Mouse (Mus musculus) thymus, adult 18-20 months (tissue): ENCODE data around the gene Gm13289.
"Not testable (repeated sequence)": the region's sequence is repeated elsewhere in the genome, so short reads cannot be mapped to it uniquely, and the experiment has no call there.

Source experiments
- DNase-seq, 2 experiments: peaks; one replicate each; pipeline ENCODE4 v3.0.0; 2022; ENCODE audit warnings: mixed read lengths in 2 of 2

Gm13289 gene

GRCm38 (mm10) chr4:88785409-88785808 lies 8.7 kb downstream of the Gm13289 start, which contains the start of gene Gm13276:
Gm13276 (plus strand) TSS chr4:88785709.
- DNase-seq = not testable (repeated sequence)

GRCm38 (mm10) chr4:88788402-88788801 lies 11.7 kb downstream of the Gm13289 start, which contains the start of gene Gm13277:
Gm13277 (plus strand) TSS chr4:88788632.
- DNase-seq = peak; percentile 44 to 53

GRCm38 (mm10) chr4:88791250-88791649 lies 14.5 kb downstream of the Gm13289 start, which contains the start of gene Gm13278:
Gm13278 (plus strand) TSS chr4:88791550.
- DNase-seq = not testable (repeated sequence)

- peak; percentile 70 to 78 for DNase-seq
Observed at GRCm38 (mm10) chr4:88793936-88794675, 17.4 kb downstream of the Gm13289 start, which contains the start of gene Gm13275. Gm13275 (plus strand) TSS chr4:88794487.

GRCm38 (mm10) chr4:88797097-88797496 lies 20.4 kb downstream of the Gm13289 start, which contains the start of gene Gm13279:
Gm13279 (plus strand) TSS chr4:88797397.
- not testable (repeated sequence) for DNase-seq

- DNase-seq = not testable (repeated sequence)
Observed at GRCm38 (mm10) chr4:88799365-88799764, 22.6 kb downstream of the Gm13289 start, which contains the start of gene Gm13285. Gm13285 (plus strand) TSS chr4:88799665.

- not testable (repeated sequence) for DNase-seq
Observed at GRCm38 (mm10) chr4:88802954-88803353, 26.2 kb downstream of the Gm13289 start, which contains the start of gene Gm13287. Gm13287 (plus strand) TSS chr4:88803254.

- not testable (repeated sequence) for DNase-seq
Observed at GRCm38 (mm10) chr4:88805231-88805630, 28.5 kb downstream of the Gm13289 start, which contains the start of gene Gm13288. Gm13288 (plus strand) TSS chr4:88805531.

- DNase-seq = not testable (repeated sequence)
Observed at GRCm38 (mm10) chr4:88805761-88806160, 29.0 kb downstream of the Gm13289 start.

GRCm38 (mm10) chr4:88815928-88816327 lies 39.2 kb downstream of the Gm13289 start, which contains the start of gene Ifna7:
Ifna7 (plus strand) TSS chr4:88816228.
- DNase-seq = no peak

GRCm38 (mm10) chr4:88819659-88820058 lies 42.9 kb downstream of the Gm13289 start, which contains the start of gene Ifna11:
Ifna11 (plus strand) TSS chr4:88819959.
- DNase-seq = no peak

- no peak for DNase-seq
Observed at GRCm38 (mm10) chr4:88822995-88823394, 46.3 kb downstream of the Gm13289 start.
